Mouse (Mus musculus): ENCODE data around the gene Pcbd2.

DNA sequence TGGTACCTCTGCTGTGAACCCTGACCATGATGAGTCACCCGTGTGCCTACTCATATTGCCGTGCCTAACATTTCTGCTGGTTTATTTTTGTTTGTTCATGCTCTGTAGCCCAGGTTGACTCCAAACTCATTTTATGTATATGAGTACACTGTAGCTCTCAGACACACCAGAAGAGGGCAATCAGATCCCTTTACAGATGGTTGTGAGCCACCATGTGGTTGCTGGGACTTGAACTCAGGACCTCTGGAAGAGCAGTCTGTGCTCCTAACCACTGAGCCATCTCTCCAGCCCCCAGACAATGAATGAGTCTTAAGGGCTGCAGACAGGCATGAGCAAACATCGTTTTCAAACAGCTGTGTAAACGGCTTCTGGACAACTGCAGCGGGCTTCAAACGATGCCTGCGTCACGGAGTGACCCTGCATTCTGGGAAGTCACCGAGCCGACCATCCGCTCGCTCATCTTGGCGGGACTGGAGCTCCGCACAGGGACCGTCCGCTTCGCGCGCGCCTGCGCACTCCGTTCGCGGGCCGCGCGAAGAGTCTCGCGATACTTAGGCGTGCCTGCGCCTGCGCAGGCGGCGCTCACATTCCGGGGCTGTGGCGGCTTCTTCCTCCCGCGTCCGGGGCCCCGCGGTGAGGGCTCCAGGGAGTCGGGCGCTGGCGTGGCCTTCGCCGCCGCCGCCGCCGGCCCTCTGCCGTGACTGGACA, 34.5 kb upstream of the Pcbd2 start, which contains the start of gene B230219D22Rik:
- peak; percentile 83 for TF ChIP-seq POLR2A (IDR thresholded peaks at IDR 0.05; ENCODE audit: extremely low read depth, insufficient read depth, low read length)
- TF ChIP-seq CTCF (IDR thresholded peaks at IDR 0.05; ENCODE audit: low read depth, low read length), result no peak

Data from liver, adult 2 months (tissue).